Mouse (Mus musculus) spleen, postnatal 0 days (tissue): ENCODE results near the gene N4bp2l1. TPM values are rescaled to one million over a fixed set of nuclear protein-coding genes. Genes with fewer than 3 reads are reported as not detected.

Experiments used
- polyA plus RNA-seq: library from polyadenylated mRNA; unstranded; fragments of >200 nt; fragmentation: Nextera tagmentation; extraction: Ambion mirVana; gene quantifications from 2 replicates; pipeline ENCODE4 v1.2.1, GENCODE M21; 2015

N4bp2l1 gene
- polyA plus RNA-seq, result 28.9 and 32.8 TPM in 2 replicates

GRCm38 (mm10) chr5:150597088-150597487, at the start of gene N4bp2l1:
Gene N4bp2l1, minus strand, starts transcription at chr5:150597188.

GRCm38 (mm10) chr5:150521937-150522866, 74.8 kb downstream of the N4bp2l1 start, which contains the start of gene Brca2:
Gene Brca2, plus strand, starts transcription at chr5:150522630.

Other genes starting within 250 kb of the N4bp2l1 start
- gene Zar1l, start 79.0 kb downstream of the N4bp2l1 start, polyA plus RNA-seq, result not detected in 2 replicates
- gene Brca2, start 74.6 kb downstream of the N4bp2l1 start, polyA plus RNA-seq, result 30.4 and 33.1 TPM in 2 replicates
- gene N4bp2l2, start 69.0 kb upstream of the N4bp2l1 start, polyA plus RNA-seq, result 30.1 and 31.9 TPM in 2 replicates
- 13.0 and 14.1 TPM in 2 replicates for gene Pds5b, start 76.6 kb upstream of the N4bp2l1 start, polyA plus RNA-seq